Mouse (Mus musculus) MEL (cell line): ENCODE measurements around the gene Sgms1. TPM values are rescaled to one million over a fixed set of nuclear protein-coding genes. Genes with fewer than 3 reads are reported as not detected.

Experiments
- DNase-seq: peaks from one replicate; pipeline ENCODE4 v3.0.0; 2011; ENCODE audit warnings: low read depth, low spot score
- H3K27ac ChIP-seq: 2 replicates; pipeline ENCODE4 v1.5.1; 2012; ENCODE audit warnings: low read depth, mild to moderate bottlenecking, control low read depth, low read length, moderate library complexity; ENCODE audit not compliant: control insufficient read depth
- H3K27me3 ChIP-seq, 2 experiments: fragments of 150-350 bp in 1 of 2; sonication (generic) in 1 of 2; 2 replicates each; pipeline ENCODE4 v1.6.1; 2012; ENCODE audit warnings: low read length in 2 of 2, mild to moderate bottlenecking in 2 of 2, improper control_type of control experiment in 1 of 2, moderate library complexity in 1 of 2; ENCODE audit not compliant: insufficient read depth in 2 of 2, control insufficient read depth in 1 of 2
- H3K36me3 ChIP-seq, 2 experiments: 2 replicates each; pipeline ENCODE4 v1.6.1; 2012 to 2014; ENCODE audit warnings: low read length in 2 of 2, improper control_type of control experiment in 1 of 2, inconsistent platforms in 1 of 2, mild to moderate bottlenecking in 1 of 2; ENCODE audit not compliant: insufficient read depth in 2 of 2, control insufficient read depth in 1 of 2
- H3K4me1 ChIP-seq, 2 experiments: fragments of 150-350 bp in 1 of 2; sonication (generic) in 1 of 2; 2 replicates each; pipeline ENCODE4 v1.6.1; 2012; ENCODE audit warnings: low read length in 2 of 2, improper control_type of control experiment in 1 of 2, mild to moderate bottlenecking in 1 of 2; ENCODE audit not compliant: insufficient read depth in 2 of 2, control insufficient read depth in 1 of 2
- H3K4me3 ChIP-seq, 2 experiments: fragments of 150-350 bp in 1 of 2; sonication (generic) in 1 of 2; 2 replicates each; pipeline ENCODE4 v1.5.1; 2012; ENCODE audit warnings: low read depth in 2 of 2, low read length in 2 of 2, mild to moderate bottlenecking in 2 of 2, moderate library complexity in 2 of 2, control low read depth in 1 of 2, improper control_type of control experiment in 1 of 2; ENCODE audit not compliant: control insufficient read depth in 1 of 2, insufficient read depth in 1 of 2
- H3K79me2 ChIP-seq: 2 replicates; pipeline ENCODE4 v1.6.1; 2012; ENCODE audit warnings: mild to moderate bottlenecking, low read length, moderate library complexity; ENCODE audit not compliant: control insufficient read depth, poor library complexity, insufficient read depth
- H3K9ac ChIP-seq: 2 replicates; pipeline ENCODE4 v1.6.1; 2012; ENCODE audit warnings: low read depth, mild to moderate bottlenecking, control low read depth, low read length, moderate library complexity; ENCODE audit not compliant: control insufficient read depth, poor library complexity, severe bottlenecking
- H3K9me3 ChIP-seq: fragments of 150-350 bp; sonication (generic); replicated peaks from 2 replicates; pipeline ENCODE4 v1.6.1; 2012; ENCODE audit warnings: mild to moderate bottlenecking, low read length, improper control_type of control experiment, moderate library complexity; ENCODE audit not compliant: insufficient read depth
- BHLHE40 ChIP-seq: IDR thresholded peaks from 2 replicates; pipeline ENCODE4 v1.6.1; 2012; ENCODE audit warnings: low read depth, mild to moderate bottlenecking, inconsistent platforms, low read length, improper control_type of control experiment, borderline replicate concordance
- CHD1 ChIP-seq: IDR thresholded peaks from 2 replicates; pipeline ENCODE4 v1.6.1; 2012; ENCODE audit warnings: low read depth, mild to moderate bottlenecking, inconsistent platforms, low read length, improper control_type of control experiment
- E2F4 ChIP-seq: IDR thresholded peaks from 2 replicates; pipeline ENCODE4 v1.6.1; 2011; ENCODE audit warnings: low read depth, low read length, improper control_type of control experiment, borderline replicate concordance
- ELF1 ChIP-seq: IDR thresholded peaks from 2 replicates; pipeline ENCODE4 v1.6.1; 2014; ENCODE audit warnings: low read depth, mild to moderate bottlenecking, inconsistent platforms, low read length, improper control_type of control experiment, moderate library complexity
- EP300 ChIP-seq, 2 experiments: IDR thresholded peaks; 2 replicates each; pipeline ENCODE4 v1.6.1; 2011; ENCODE audit warnings: improper control_type of control experiment in 2 of 2, low read length in 2 of 2, low read depth in 1 of 2, mild to moderate bottlenecking in 1 of 2
- ETS1 ChIP-seq: IDR thresholded peaks from 2 replicates; pipeline ENCODE4 v1.6.1; 2012; ENCODE audit warnings: low read depth, mild to moderate bottlenecking, inconsistent platforms, low read length, improper control_type of control experiment, moderate library complexity
- GABPA ChIP-seq: IDR thresholded peaks from 2 replicates; pipeline ENCODE4 v1.6.1; 2012; ENCODE audit warnings: low read depth, mild to moderate bottlenecking, inconsistent platforms, low read length, improper control_type of control experiment, moderate library complexity
- GATA1 ChIP-seq: IDR thresholded peaks from 2 replicates; pipeline ENCODE4 v1.6.1; 2011; ENCODE audit warnings: low read depth, low read length, improper control_type of control experiment
- HCFC1 ChIP-seq: IDR thresholded peaks from 2 replicates; pipeline ENCODE4 v1.6.1; 2012; ENCODE audit warnings: low read depth, mild to moderate bottlenecking, inconsistent platforms, low read length, improper control_type of control experiment, moderate library complexity
- JUND ChIP-seq: IDR thresholded peaks from 2 replicates; pipeline ENCODE4 v1.6.1; 2011; ENCODE audit warnings: low read depth, mild to moderate bottlenecking, improper control_type of control experiment, low read length
- MAFK ChIP-seq: IDR thresholded peaks from 2 replicates; pipeline ENCODE4 v1.6.1; 2011; ENCODE audit warnings: low read depth, mild to moderate bottlenecking, low read length, improper control_type of control experiment, borderline replicate concordance
- MAX ChIP-seq: IDR thresholded peaks from 2 replicates; pipeline ENCODE4 v1.6.1; 2011; ENCODE audit warnings: low read length, improper control_type of control experiment
- MAZ ChIP-seq: IDR thresholded peaks from 2 replicates; pipeline ENCODE4 v1.6.1; 2012; ENCODE audit warnings: low read depth, mild to moderate bottlenecking, inconsistent platforms, low read length, improper control_type of control experiment
- MXI1 ChIP-seq: IDR thresholded peaks from 2 replicates; pipeline ENCODE4 v1.6.1; 2011; ENCODE audit warnings: mild to moderate bottlenecking, low read depth, low read length, improper control_type of control experiment
- NRF1 ChIP-seq: IDR thresholded peaks from 2 replicates; pipeline ENCODE4 v1.6.1; 2014; ENCODE audit warnings: low read depth, mild to moderate bottlenecking, inconsistent platforms, low read length, improper control_type of control experiment, moderate library complexity; ENCODE audit not compliant: poor library complexity, insufficient read depth, severe bottlenecking
- POLR2A ChIP-seq, 2 experiments: IDR thresholded peaks; 2 replicates each; pipeline ENCODE4 v1.6.1; 2011 to 2012; ENCODE audit warnings: low read length in 2 of 2, mild to moderate bottlenecking in 2 of 2, control low read depth in 1 of 2, improper control_type of control experiment in 1 of 2, low read depth in 1 of 2, moderate library complexity in 1 of 2; ENCODE audit not compliant: control insufficient read depth in 1 of 2, insufficient read depth in 1 of 2, poor library complexity in 1 of 2
- POLR2AphosphoS5 ChIP-seq: IDR thresholded peaks from 2 replicates; pipeline ENCODE4 v1.6.1; 2012; ENCODE audit warnings: low read depth, borderline replicate concordance, mild to moderate bottlenecking, inconsistent platforms, low read length, moderate library complexity, mixed read lengths
- RAD21 ChIP-seq: IDR thresholded peaks from 2 replicates; pipeline ENCODE4 v1.6.1; 2011; ENCODE audit warnings: mild to moderate bottlenecking, low read depth, low read length, improper control_type of control experiment
- TAL1 ChIP-seq: IDR thresholded peaks from 2 replicates; pipeline ENCODE4 v1.6.1; 2012; ENCODE audit warnings: mild to moderate bottlenecking, inconsistent platforms, low read length, moderate library complexity, mixed read lengths
- TCF12 ChIP-seq: IDR thresholded peaks from 2 replicates; pipeline ENCODE4 v1.6.1; 2014; ENCODE audit warnings: low read depth, mild to moderate bottlenecking, inconsistent platforms, low read length, improper control_type of control experiment, moderate library complexity
- UBTF ChIP-seq: IDR thresholded peaks from 2 replicates; pipeline ENCODE4 v1.6.1; 2012; ENCODE audit warnings: low read depth, mild to moderate bottlenecking, inconsistent platforms, low read length, improper control_type of control experiment, moderate library complexity, borderline replicate concordance; ENCODE audit not compliant: insufficient read depth
- USF1 ChIP-seq: IDR thresholded peaks from 2 replicates; pipeline ENCODE4 v1.6.1; 2014; ENCODE audit warnings: low read depth, mild to moderate bottlenecking, inconsistent platforms, low read length, improper control_type of control experiment, moderate library complexity
- ZC3H11A ChIP-seq: IDR thresholded peaks from 2 replicates; pipeline ENCODE4 v1.6.1; 2012; ENCODE audit warnings: low read depth, mild to moderate bottlenecking, inconsistent platforms, low read length, improper control_type of control experiment
- ZMIZ1 ChIP-seq: IDR thresholded peaks from 2 replicates; pipeline ENCODE4 v1.6.1; 2012; ENCODE audit warnings: low read depth, mild to moderate bottlenecking, inconsistent platforms, low read length, improper control_type of control experiment, moderate library complexity
- polyA plus RNA-seq, 2 experiments: library from polyadenylated mRNA; stranded (reverse) in 1 of 2; unstranded in 1 of 2; fragments of >175 nt in 1 of 2; fragments of >200 nt in 1 of 2; gene quantifications; 2 replicates each; pipeline versions ENCODE4 v1.2.1 to v1.2.4; 2012; ENCODE audit warnings: low replicate concordance in 2 of 2, low read depth in 1 of 2; ENCODE audit not compliant: insufficient read length in 2 of 2, insufficient read depth in 1 of 2, missing spikeins in 1 of 2
- total RNA-seq: library from RNA; depleted of rRNA; stranded (reverse); fragments of 300-350 nt; gene quantifications from 2 replicates; pipeline ENCODE4 v1.2.3, GENCODE M21; 2012

Gene Sgms1
- total and polyA plus RNA-seq, 3 experiments, result 16.3 to 18.5 TPM; not detected in 1

- H3K4me1 ChIP-seq, result peaks cover 13 to 28% of the 10 kb centered on the region in 2 experiments
- no peak for DNase-seq
- peaks cover 0 to 24% of the 10 kb centered on the region in 2 experiments; a peak in 2 of 4 replicates for H3K36me3 ChIP-seq
- no peak overlapping the region for H3K27ac ChIP-seq
- H3K4me3 ChIP-seq, result no peak overlapping the region
- no peaks in the 10 kb centered on the region; the same call in 1 of the 2 replicates for H3K79me2 ChIP-seq
- H3K9ac ChIP-seq, result no peak overlapping the region
- TF ChIP-seq MAFK (no peak), POLR2AphosphoS5 (no peak), TAL1 (no peak), ZC3H11A (no peak), E2F4 (no peak), POLR2A (IDR thresholded peaks at IDR 0.05; ENCODE audit: control insufficient read depth in 1 of 2, insufficient read depth in 1 of 2, low read depth in 1 of 2, low read length in 2 of 2, poor library complexity in 1 of 2) (no peak), GABPA (no peak), ETS1 (no peak), BHLHE40 (no peak), ELF1 (no peak)
- H3K9me3 ChIP-seq, result no peaks in the 10 kb centered on the region
- H3K27me3 ChIP-seq, result no peaks in the 10 kb centered on the region
These were observed 48.4 kb downstream of the Sgms1 start for GRCm38 (mm10) chr19:32341091-32341490.

GRCm38 (mm10) chr19:32340168-32340567, 49.3 kb downstream of the Sgms1 start:
- Histone ChIP-seq H3K4me3 (no peak overlapping the region), H3K79me2 (no peaks in the 10 kb centered on the region; the same call in 1 of the 2 replicates), H3K9ac (no peak overlapping the region), H3K27me3 (no peaks in the 10 kb centered on the region), H3K36me3 (peaks cover 0 to 24% of the 10 kb centered on the region in 2 experiments; a peak in 2 of 4 replicates), H3K27ac (no peak overlapping the region), H3K9me3 (no peaks in the 10 kb centered on the region), H3K4me1 (peaks cover 13 to 28% of the 10 kb centered on the region in 2 experiments)
- no peak for DNase-seq
- TF ChIP-seq GATA1 (no peak), EP300 (IDR thresholded peaks at IDR 0.05; ENCODE audit: low read depth in 1 of 2, low read length in 2 of 2) (peak in 1 of 2 experiments; percentile 16; a peak in 1 of 4 replicates)
- TF ChIP-seq, all 39 proteins: peak for 1

DNA sequence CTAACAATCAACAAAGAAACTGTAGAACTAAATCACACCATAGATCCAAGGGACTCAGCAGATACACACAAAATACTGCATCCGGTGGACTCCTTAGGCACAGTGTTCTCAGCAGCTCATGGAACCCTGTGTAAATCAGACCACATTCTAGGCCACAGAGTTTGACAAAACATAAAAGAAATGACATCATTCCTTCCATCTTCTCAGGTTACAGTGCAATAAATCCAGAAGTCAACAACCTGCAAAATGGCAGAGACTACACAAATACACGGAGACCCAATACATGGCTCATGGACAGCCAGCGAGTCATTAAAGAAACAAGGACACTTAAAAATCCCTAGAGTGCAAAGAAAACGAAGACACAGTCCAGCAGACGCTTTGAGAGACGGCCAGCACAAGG, 51.8 kb downstream of the Sgms1 start:
- Histone ChIP-seq H3K4me1 (peaks cover 8 to 25% of the 10 kb centered on the region in 2 experiments), H3K9me3 (no peaks in the 10 kb centered on the region), H3K27ac (no peak overlapping the region), H3K4me3 (no peak overlapping the region), H3K27me3 (no peaks in the 10 kb centered on the region), H3K9ac (no peak overlapping the region), H3K79me2 (no peaks in the 10 kb centered on the region), H3K36me3 (peaks cover 0 to 15% of the 10 kb centered on the region in 2 experiments; a peak in 2 of 4 replicates)
- TF ChIP-seq HCFC1 (no peak), CHD1 (no peak), USF1 (no peak), NRF1 (no peak), MAZ (no peak), MXI1 (no peak), TCF12 (no peak), E2F4 (no peak), RAD21 (no peak), EP300 (IDR thresholded peaks at IDR 0.05; ENCODE audit: low read depth in 1 of 2, low read length in 2 of 2) (no peak), TAL1 (no peak), ZMIZ1 (no peak), ZC3H11A (no peak), MAX (no peak), MAFK (no peak), JUND (no peak), UBTF (no peak)
- no peak for DNase-seq
